Mouse (Mus musculus): Measurements from ENCODE around the gene Eloa. TPM values are rescaled to one million over a fixed set of nuclear protein-coding genes. Genes with fewer than 3 reads are reported as not detected.

Gene Eloa
- polyA plus RNA-seq, 1 experiment from 2014 or later, result 23.3 TPM

DNA sequence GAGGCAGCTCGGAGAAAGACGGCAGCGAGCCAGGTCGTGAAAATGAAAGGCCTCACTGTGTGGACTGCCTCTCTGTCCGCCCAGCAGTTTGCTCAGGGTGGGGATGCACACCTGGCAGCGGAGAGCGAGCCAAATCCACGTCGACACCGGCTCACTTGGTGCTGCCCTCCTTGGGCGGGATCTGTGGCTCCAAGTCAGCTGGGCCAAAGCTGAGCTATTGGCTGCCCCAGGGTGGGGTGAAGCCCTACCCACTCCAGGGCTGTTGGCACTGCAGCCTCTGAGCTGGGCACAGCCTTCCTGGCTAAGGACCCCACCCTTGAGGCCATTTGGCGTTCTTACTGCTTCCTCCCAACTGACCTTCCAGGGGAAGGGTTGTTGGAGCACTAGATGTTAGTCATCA lies 57.1 kb downstream of the Eloa start:
- H3K27ac ChIP-seq (replicated peaks), result peak overlapping the region; percentile 87

DNA sequence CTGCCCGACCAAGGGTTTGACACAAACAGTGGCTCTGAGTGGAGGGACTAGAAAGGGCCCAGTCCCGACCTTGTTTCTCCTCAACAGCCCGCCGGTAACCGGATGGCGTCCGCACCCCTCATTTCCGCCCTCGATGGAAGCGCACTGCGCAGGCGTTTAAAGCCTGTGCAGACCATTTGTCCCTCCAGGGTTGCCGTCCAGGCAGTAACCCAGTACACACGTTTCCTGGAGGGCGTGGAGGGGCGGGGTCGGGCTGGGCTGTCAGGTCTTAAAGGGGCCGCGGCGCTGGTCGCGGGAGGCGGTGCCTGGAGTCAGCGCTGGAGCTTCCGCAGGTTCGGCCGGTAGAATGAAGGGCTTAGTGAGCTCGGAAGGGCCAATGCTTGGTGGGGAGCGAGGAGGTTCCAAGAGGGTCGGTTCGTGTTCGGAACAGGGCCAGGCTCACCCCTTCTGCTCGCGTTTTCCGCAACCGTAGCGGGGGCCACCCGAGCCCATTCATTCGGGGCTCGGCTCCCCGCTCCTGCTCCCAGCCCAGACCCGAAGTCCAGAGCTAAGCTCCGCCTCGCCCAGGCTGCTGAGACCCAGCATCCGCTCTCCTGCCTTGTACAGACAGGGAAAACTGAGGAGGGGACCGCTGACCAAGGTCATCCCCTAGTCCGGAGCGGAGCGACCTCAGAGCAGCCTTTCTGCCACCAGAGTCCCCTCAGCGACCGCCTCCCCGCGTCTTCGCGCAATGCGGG lies 57.9 kb downstream of the Eloa start, which contains the start of gene Gale:
Gene Gale (plus strand): TSS at position 271 of the 737 bp plus-strand sequence.
- H3K9me3 ChIP-seq (replicated peaks), result no peaks in the 10 kb centered on the region
- peak within 1 kb of the TSS; percentile 80 for H3K4me3 ChIP-seq (replicated peaks)
- ATAC-seq (ENCODE audit: low FRiP score), result peak; percentile 93
- WGBS, result under 1% methylated on average over 56 of the region's 56 CpGs
- H3K36me3 ChIP-seq, result peaks cover 65% of the 10 kb centered on the region
- peak within 1 kb of the TSS; percentile 93 for H3K27ac ChIP-seq (replicated peaks)
- H3K4me1 ChIP-seq, result peaks cover 22% of the 10 kb centered on the region
- H3K9ac ChIP-seq (replicated peaks), result peak within 1 kb of the TSS; percentile 87
- no peaks in the 10 kb centered on the region for H3K27me3 ChIP-seq (replicated peaks)
- H3K4me2 ChIP-seq, result peak within 1 kb of the TSS; percentile 91

More for the DNA sequence above, 57.1 kb downstream of the Eloa start:
- ATAC-seq (ENCODE audit: low FRiP score), result no peak
- Histone ChIP-seq H3K4me3 (replicated peaks) (peak overlapping the region; percentile 80), H3K4me1 (peaks cover 22% of the 10 kb centered on the region), H3K27me3 (replicated peaks) (no peaks in the 10 kb centered on the region), H3K36me3 (peaks cover 65% of the 10 kb centered on the region), H3K9ac (replicated peaks) (peak overlapping the region; percentile 87), H3K9me3 (replicated peaks) (no peaks in the 10 kb centered on the region), H3K4me2 (peak overlapping the region; percentile 91)
- WGBS, result 6% methylated on average over 12 of the region's 12 CpGs

DNA sequence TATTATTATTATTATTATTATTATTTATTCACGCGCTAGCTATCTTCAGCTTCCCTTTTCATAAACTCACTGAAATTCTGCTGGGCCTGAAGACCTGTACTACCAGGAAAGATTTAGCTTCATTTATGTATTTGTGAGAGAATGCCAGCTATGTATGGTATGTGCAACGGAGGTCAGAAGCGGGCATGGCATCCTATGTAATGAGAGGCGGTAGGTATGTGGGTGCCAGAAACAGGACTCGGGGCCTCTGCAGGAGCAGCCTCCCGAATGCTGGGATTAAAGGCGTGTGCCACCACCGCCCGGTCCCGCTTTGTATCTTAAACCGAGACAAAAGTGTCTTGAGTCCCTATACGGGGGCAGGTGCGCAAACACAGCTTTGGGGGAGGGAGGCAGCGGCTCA lies 58.6 kb downstream of the Eloa start:
- ATAC-seq (ENCODE audit: low FRiP score), result 0 out of 2 replicates have a peak, but pooled peaks have one; percentile 10
- Histone ChIP-seq H3K4me1 (peaks cover 22% of the 10 kb centered on the region), H3K4me3 (replicated peaks) (peak overlapping the region; percentile 80), H3K4me2 (peak overlapping the region; percentile 91), H3K9me3 (replicated peaks) (no peaks in the 10 kb centered on the region), H3K36me3 (peaks cover 65% of the 10 kb centered on the region), H3K9ac (replicated peaks) (peak overlapping the region; percentile 87), H3K27ac (replicated peaks) (peak overlapping the region; percentile 93), H3K27me3 (replicated peaks) (no peaks in the 10 kb centered on the region)
- WGBS, result 8% methylated on average over 15 of the region's 15 CpGs

DNA sequence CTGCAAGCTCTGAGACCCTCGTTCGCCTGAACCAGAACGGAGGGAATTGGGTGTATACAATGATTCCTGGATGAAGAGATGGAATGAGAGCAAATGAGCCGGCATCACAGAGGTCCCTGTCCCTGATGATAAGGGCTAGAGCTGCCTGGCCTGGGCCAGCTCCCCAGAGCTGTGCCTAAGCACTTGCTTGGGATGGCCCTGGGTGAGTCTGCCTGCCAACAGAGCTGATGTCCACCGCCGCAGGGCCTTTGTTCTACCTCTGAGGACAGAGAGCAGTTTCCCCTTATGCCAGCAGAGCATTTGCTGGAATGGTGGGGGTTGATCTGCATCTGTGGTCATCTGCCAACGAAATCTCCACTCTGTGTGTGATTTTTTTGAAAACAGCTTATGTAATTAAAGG lies 59.4 kb downstream of the Eloa start:
- Histone ChIP-seq H3K9ac (replicated peaks) (no peak overlapping the region), H3K36me3 (peaks cover 65% of the 10 kb centered on the region), H3K9me3 (replicated peaks) (no peaks in the 10 kb centered on the region), H3K4me3 (replicated peaks) (no peak overlapping the region), H3K4me1 (peaks cover 22% of the 10 kb centered on the region), H3K27ac (replicated peaks) (no peak overlapping the region), H3K4me2 (no peak overlapping the region), H3K27me3 (replicated peaks) (no peaks in the 10 kb centered on the region)
- WGBS, result 93% methylated on average over 7 of the region's 7 CpGs
- no peak for ATAC-seq (ENCODE audit: low FRiP score)

DNA sequence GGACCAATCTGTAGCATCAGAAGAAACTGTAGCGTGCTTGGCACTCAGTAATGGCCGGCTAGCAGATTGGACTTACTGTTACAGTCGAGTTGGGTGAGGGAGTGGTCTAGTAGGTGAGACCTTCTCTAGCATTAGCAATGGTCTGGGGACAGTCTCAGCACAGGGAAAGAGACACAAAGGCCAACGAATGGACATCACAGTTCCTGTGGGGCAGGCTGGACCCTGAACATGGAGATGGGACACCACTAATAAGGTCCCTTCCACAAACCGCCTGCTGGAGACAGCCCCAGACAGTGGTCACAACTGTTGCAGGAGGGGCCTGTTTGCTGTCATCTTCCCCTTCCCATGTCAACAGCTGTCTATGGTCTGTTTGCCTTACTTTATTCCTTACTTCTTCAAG lies 59.9 kb downstream of the Eloa start:
- no peak overlapping the region for H3K4me3 ChIP-seq (replicated peaks)
- H3K9me3 ChIP-seq (replicated peaks), result no peaks in the 10 kb centered on the region
- no peak overlapping the region for H3K27ac ChIP-seq (replicated peaks)
- H3K27me3 ChIP-seq (replicated peaks), result no peaks in the 10 kb centered on the region
- H3K4me1 ChIP-seq, result peaks cover 22% of the 10 kb centered on the region
- 89% methylated on average over 5 of the region's 5 CpGs for WGBS
- no peak overlapping the region for H3K9ac ChIP-seq (replicated peaks)
- peaks cover 61% of the 10 kb centered on the region for H3K36me3 ChIP-seq
- ATAC-seq (ENCODE audit: low FRiP score), result no peak
- H3K4me2 ChIP-seq, result no peak overlapping the region

DNA sequence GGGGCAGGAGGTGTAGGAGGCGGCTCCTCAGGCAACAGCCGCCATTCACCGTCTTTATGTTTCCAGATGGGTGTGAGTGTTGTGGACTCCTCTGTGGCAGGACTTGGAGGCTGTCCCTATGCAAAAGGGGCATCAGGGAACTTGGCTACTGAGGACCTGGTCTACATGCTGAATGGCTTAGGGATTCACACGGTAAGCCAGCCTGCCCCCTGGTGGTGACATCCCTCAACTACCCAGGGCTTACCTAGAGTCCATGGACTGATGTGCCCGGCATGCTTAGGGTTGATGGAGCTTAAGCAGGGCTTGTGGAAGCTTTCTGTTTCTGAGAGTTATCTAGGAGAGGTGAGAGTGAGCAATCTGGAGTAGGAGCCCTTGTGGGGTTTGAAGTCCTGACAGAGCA lies 60.8 kb downstream of the Eloa start:
- Histone ChIP-seq H3K4me2 (no peak overlapping the region), H3K27ac (replicated peaks) (no peak overlapping the region), H3K4me1 (peaks cover 22% of the 10 kb centered on the region), H3K9ac (replicated peaks) (no peak overlapping the region), H3K27me3 (replicated peaks) (no peaks in the 10 kb centered on the region), H3K36me3 (peaks cover 58% of the 10 kb centered on the region), H3K9me3 (replicated peaks) (no peaks in the 10 kb centered on the region), H3K4me3 (replicated peaks) (no peak overlapping the region)
- ATAC-seq (ENCODE audit: low FRiP score), result no peak
- 21% methylated on average over 5 of the region's 5 CpGs for WGBS

DNA sequence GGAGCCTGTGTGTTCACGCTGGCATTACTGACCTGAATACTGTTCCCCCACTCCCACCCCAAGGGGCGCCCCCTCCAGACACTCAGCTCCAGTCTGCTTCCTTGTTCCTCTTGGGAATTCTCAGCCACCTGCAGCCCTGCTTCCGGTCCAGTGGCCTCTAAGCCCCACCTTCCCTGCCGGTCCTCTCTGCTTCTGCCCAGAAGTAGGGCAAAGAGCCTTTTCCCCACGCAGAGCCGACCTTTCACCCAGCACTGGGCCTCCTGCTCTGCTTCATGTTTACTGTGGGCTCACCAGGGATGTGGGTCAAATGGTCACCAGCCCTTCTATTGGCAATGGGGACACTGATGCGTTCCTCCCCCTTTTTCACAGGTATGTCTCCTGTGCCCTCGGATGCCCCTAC lies 63.2 kb downstream of the Eloa start:
- Histone ChIP-seq H3K27ac (replicated peaks) (no peak overlapping the region), H3K27me3 (replicated peaks) (no peaks in the 10 kb centered on the region), H3K4me2 (no peak overlapping the region), H3K4me3 (replicated peaks) (no peak overlapping the region), H3K9ac (replicated peaks) (no peak overlapping the region), H3K36me3 (peaks cover 63% of the 10 kb centered on the region), H3K9me3 (replicated peaks) (no peaks in the 10 kb centered on the region), H3K4me1 (peaks cover 7% of the 10 kb centered on the region; the same call in 1 of the 2 replicates)
- ATAC-seq (ENCODE audit: low FRiP score), result no peak
- WGBS, result 59% methylated on average over 8 of the region's 8 CpGs

DNA sequence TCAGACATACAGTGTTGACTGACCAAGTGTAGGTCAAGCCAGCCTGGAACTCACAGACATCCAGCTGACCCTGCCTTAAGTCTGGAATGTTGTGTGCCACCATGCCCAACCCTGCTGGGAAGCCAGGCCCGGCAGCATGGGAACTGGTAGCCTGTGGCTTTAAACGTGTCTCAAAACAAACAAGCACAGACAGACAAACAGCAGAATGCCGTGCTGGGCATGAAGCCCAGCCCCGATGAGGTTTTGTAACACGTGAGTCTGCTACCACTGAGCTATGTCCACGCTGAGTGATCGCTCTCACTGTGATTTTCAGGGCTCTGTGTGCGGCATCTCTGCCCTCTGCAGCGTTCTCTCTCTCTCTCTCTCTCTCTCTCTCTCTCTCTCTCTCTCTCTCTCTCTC lies 65.7 kb downstream of the Eloa start:
- no peaks in the 10 kb centered on the region for H3K27me3 ChIP-seq (replicated peaks)
- WGBS, result 90% methylated on average over 9 of the region's 9 CpGs
- no peak overlapping the region for H3K4me2 ChIP-seq
- H3K9ac ChIP-seq (replicated peaks), result no peak overlapping the region
- H3K4me1 ChIP-seq, result no peaks in the 10 kb centered on the region
- peaks cover 71% of the 10 kb centered on the region for H3K36me3 ChIP-seq
- no peak for ATAC-seq (ENCODE audit: low FRiP score)
- no peaks in the 10 kb centered on the region for H3K9me3 ChIP-seq (replicated peaks)
- H3K27ac ChIP-seq (replicated peaks), result no peak overlapping the region
- no peak overlapping the region for H3K4me3 ChIP-seq (replicated peaks)

DNA sequence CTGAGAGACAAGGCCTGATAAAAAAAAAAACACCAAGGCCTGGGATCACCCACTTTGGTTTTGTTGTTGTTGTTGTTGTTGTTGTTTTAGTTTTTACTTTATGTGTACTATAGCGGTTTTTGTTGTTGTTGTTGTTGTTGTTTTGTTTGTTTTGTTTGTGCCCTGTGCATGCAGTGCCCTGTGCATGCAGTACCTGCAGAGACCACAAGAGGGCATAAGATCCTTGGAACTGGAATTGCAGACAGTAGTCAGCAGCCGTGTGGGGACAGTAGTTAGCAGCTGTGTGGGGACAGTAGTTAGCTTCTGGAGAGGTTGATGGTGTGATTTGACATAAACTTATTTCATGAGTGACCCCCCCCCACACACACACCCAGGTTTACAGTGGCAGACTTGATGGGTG lies 67.3 kb downstream of the Eloa start:
- no peak overlapping the region for H3K27ac ChIP-seq (replicated peaks)
- 0 out of 2 replicates have a peak, but pooled peaks cover 3% of the 10 kb centered on the region for H3K4me1 ChIP-seq
- no peak overlapping the region for H3K4me3 ChIP-seq (replicated peaks)
- H3K9ac ChIP-seq (replicated peaks), result no peak overlapping the region
- H3K36me3 ChIP-seq, result peaks cover 60% of the 10 kb centered on the region
- H3K9me3 ChIP-seq (replicated peaks), result no peaks in the 10 kb centered on the region
- no peaks in the 10 kb centered on the region for H3K27me3 ChIP-seq (replicated peaks)
- H3K4me2 ChIP-seq, result no peak overlapping the region
- WGBS, result 16% methylated on average over 2 of the region's 2 CpGs
- 0 out of 2 replicates have a peak, but pooled peaks have one; percentile 49 for ATAC-seq (ENCODE audit: low FRiP score)

Other genes with a start within 250 kb of the Eloa start
- 157 and 178 TPM in 2 replicates for gene Srsf10, start 166.0 kb downstream of the Eloa start, polyA plus RNA-seq (2015; fragmentation: Nextera tagmentation; extraction: Ambion mirVana)
- 82.1 and 114 TPM in 2 replicates for gene Pnrc2, start 147.9 kb downstream of the Eloa start, polyA plus RNA-seq (2015; fragmentation: Nextera tagmentation; extraction: Ambion mirVana)
- gene Cnr2, start 126.4 kb downstream of the Eloa start, polyA plus RNA-seq (2015; fragmentation: Nextera tagmentation; extraction: Ambion mirVana), result 0.10 and 0.50 TPM in 2 replicates
- 68.6 and 71.5 TPM in 2 replicates for gene Fuca1, start 101.0 kb downstream of the Eloa start, polyA plus RNA-seq (2015; fragmentation: Nextera tagmentation; extraction: Ambion mirVana)
- 68.2 and 68.9 TPM in 2 replicates for gene Hmgcl, start 75.3 kb downstream of the Eloa start, polyA plus RNA-seq (2015; fragmentation: Nextera tagmentation; extraction: Ambion mirVana)
- 47.7 and 53.5 TPM in 2 replicates for gene Gale, start 58.0 kb downstream of the Eloa start, polyA plus RNA-seq (2015; fragmentation: Nextera tagmentation; extraction: Ambion mirVana)
- gene Lypla2, start 49.1 kb downstream of the Eloa start, polyA plus RNA-seq (2015; fragmentation: Nextera tagmentation; extraction: Ambion mirVana), result 200 and 211 TPM in 2 replicates
- 71.9 and 94.0 TPM in 2 replicates for gene Pithd1, start 34.5 kb downstream of the Eloa start, polyA plus RNA-seq (2015; fragmentation: Nextera tagmentation; extraction: Ambion mirVana)
- 281 and 320 TPM in 2 replicates for gene Rpl11, start 31.7 kb upstream of the Eloa start, polyA plus RNA-seq (2015; fragmentation: Nextera tagmentation; extraction: Ambion mirVana)
- 227 TPM in 2 replicates for gene Id3, start 121.7 kb upstream of the Eloa start, polyA plus RNA-seq (2015; fragmentation: Nextera tagmentation; extraction: Ambion mirVana)
- 2.1 and 4.4 TPM in 2 replicates for gene E2f2, start 150.6 kb upstream of the Eloa start, polyA plus RNA-seq (2015; fragmentation: Nextera tagmentation; extraction: Ambion mirVana)
- gene Asap3, start 184.6 kb upstream of the Eloa start, polyA plus RNA-seq (2015; fragmentation: Nextera tagmentation; extraction: Ambion mirVana), result 6.6 and 6.7 TPM in 2 replicates
- gene Tcea3, start 226.0 kb upstream of the Eloa start, polyA plus RNA-seq (2015; fragmentation: Nextera tagmentation; extraction: Ambion mirVana), result 2.2 and 2.5 TPM in 2 replicates

All from neural tube, embryonic 15.5 days (tissue).